Mouse (Mus musculus): ENCODE data around the gene Zfp871.
"Not testable (repeated sequence)": the region's sequence is repeated elsewhere in the genome, so short reads cannot be mapped to it uniquely, and the experiment has no call there.

Zfp871 gene

GRCm38 (mm10) chr17:32729029-32729428 lies 59.1 kb downstream of the Zfp871 start:
- no peak for DNase-seq

- not testable (repeated sequence) for DNase-seq
Measured at GRCm38 (mm10) chr17:32726360-32726759, 61.7 kb downstream of the Zfp871 start.

DNA sequence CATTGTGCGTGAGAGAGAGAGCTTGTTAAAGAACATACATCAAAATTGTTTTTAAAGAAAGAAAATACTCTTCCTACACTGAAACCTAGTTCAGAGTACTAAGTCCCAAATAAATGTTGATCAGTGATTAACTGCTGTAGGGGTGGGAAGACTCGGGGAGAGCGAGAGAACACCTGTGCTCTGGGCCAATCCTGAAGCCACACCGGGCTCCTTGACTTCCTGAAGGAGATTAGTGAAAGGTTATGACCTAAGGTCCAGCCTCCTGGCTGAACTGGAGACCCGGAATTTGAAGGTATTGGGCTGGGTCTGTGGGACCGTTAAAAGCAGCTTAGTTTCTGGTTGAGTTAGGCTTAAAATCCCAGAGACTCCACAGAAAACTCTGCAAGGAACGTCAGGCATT lies 65.3 kb downstream of the Zfp871 start:
- DNase-seq: no peak

- DNase-seq: not testable (repeated sequence)
Measured at GRCm38 (mm10) chr17:32722151-32722550, 65.9 kb downstream of the Zfp871 start.

Measured in right cerebral cortex, postnatal 4 days (tissue).